In the genomic region with DNA sequence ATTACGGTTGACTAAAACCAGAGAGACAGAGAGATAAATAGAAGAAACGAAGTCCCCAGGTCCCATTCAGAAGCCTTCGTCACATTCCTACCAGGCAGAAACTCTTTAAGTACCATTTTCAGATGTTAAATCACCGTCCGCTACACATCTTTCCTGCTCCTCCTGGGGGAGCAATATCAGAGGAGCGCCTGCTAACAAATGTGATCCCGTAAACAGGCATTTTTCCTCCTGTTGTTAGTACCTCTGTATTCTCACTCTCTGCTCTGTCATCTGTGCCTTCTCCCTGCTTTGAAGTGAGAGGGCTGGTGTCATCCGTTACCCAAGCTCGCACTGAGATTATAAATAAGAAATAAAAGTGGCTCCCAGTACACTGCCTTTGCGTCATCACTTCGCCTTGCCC, we compare ENCODE assay signal across 16 mouse cellular contexts.
"Had no signal": no experiment of that assay in that cellular context is flagged by ENCODE, and none has a peak within 500 bp of the region (broad histone marks: within the 10 kb centered on the region; RNA-seq: fewer than 3 reads in every experiment).

No protein-coding gene starts in this region.

- DNase-seq: kidney, adult 8-10 months; kidney, postnatal 36 days; layer of hippocampus, adult 9-11 months; layer of hippocampus, postnatal 36 days; liver; liver, embryonic 13.5 days; liver, postnatal 0 days; lung, postnatal 14 days had no signal

- ATAC-seq: intestine, embryonic 16.5 days; liver, postnatal 0 days had no signal

- H3K4me1 ChIP-seq: liver, embryonic 13.5 days had no signal

- H3K4me3 ChIP-seq: limb, embryonic 12.5 days; liver, embryonic 13.5 days; lung, embryonic 15.5 days; megakaryocyte, embryonic 14.5 days; myocyte; neural tube, embryonic 12.5 days had no signal

- H3K9me3 ChIP-seq: limb, embryonic 12.5 days; liver, embryonic 13.5 days; lung, embryonic 15.5 days; megakaryocyte, embryonic 14.5 days; neural tube, embryonic 12.5 days had no signal

- H3K4me2 ChIP-seq: limb, embryonic 12.5 days; liver, embryonic 13.5 days; lung, embryonic 15.5 days; neural tube, embryonic 12.5 days had no signal

- H3K9ac ChIP-seq: limb, embryonic 12.5 days; liver, embryonic 13.5 days; liver, postnatal 0 days; lung, embryonic 15.5 days; neural tube, embryonic 12.5 days had no signal

- H3K27me3 ChIP-seq: limb, embryonic 12.5 days; liver, embryonic 13.5 days; lung, embryonic 15.5 days; megakaryocyte, embryonic 14.5 days; neural tube, embryonic 12.5 days had no signal

- H3K36me3 ChIP-seq: limb, embryonic 12.5 days; liver, embryonic 13.5 days; lung, embryonic 15.5 days; neural tube, embryonic 12.5 days had no signal

- H3K27ac ChIP-seq: limb, embryonic 12.5 days; liver, embryonic 13.5 days; lung, embryonic 15.5 days; macrophage; neural tube, embryonic 12.5 days; stomach, postnatal 0 days had no signal
